Mouse (Mus musculus) embryonic facial prominence, embryonic 14.5 days (tissue): ENCODE measurements around the gene Tubb4a. TPM values are rescaled to one million over a fixed set of nuclear protein-coding genes. Genes with fewer than 3 reads are reported as not detected.
A peak's percentile ranks its signal among the peaks of the same experiment; 100 is the strongest.

Experiments
- ATAC-seq: fragments of 200-750 bp; cut with Nextera tagmentation; 2 replicates; pipeline ENCODE4 v1.8.0; 2017; ENCODE audit warnings: low read depth, moderate number of reproducible peaks, moderate TSS enrichment
- DNase-seq: peaks from one replicate; pipeline ENCODE4 v3.0.0-alpha.2; 2015; ENCODE audit warnings: low spot score
- H3K27ac ChIP-seq: fragments of 300-500 bp; sonication (generic); replicated peaks from 2 replicates; pipeline ENCODE4 v1.5.1; 2014; ENCODE audit warnings: low read depth, mild to moderate bottlenecking, low read length, moderate library complexity
- H3K27me3 ChIP-seq: fragments of 300-500 bp; sonication (generic); replicated peaks from 2 replicates; pipeline ENCODE4 v1.6.1; 2014; ENCODE audit warnings: low read length; ENCODE audit not compliant: control insufficient read depth, insufficient read depth
- H3K36me3 ChIP-seq: fragments of 300-500 bp; sonication (generic); 2 replicates; pipeline ENCODE4 v1.6.1; 2014; ENCODE audit warnings: low read length, mixed read lengths; ENCODE audit not compliant: control insufficient read depth, insufficient read depth
- H3K4me1 ChIP-seq: fragments of 300-500 bp; sonication (generic); 2 replicates; pipeline ENCODE4 v1.6.1; 2014; ENCODE audit warnings: antibody characterized with exemption, low read length; ENCODE audit not compliant: control insufficient read depth, insufficient read depth
- H3K4me2 ChIP-seq: fragments of 300-500 bp; sonication (generic); 2 replicates; pipeline ENCODE4 v1.6.1; 2014; ENCODE audit warnings: low read depth, mild to moderate bottlenecking, low read length, moderate library complexity, mixed read lengths
- H3K4me3 ChIP-seq: fragments of 300-500 bp; sonication (generic); 2 replicates; pipeline ENCODE4 v1.5.1; 2014; ENCODE audit warnings: low read depth, mild to moderate bottlenecking, low read length
- H3K9ac ChIP-seq: fragments of 300-500 bp; sonication (generic); 2 replicates; pipeline ENCODE4 v1.6.1; 2014; ENCODE audit warnings: low read depth, mild to moderate bottlenecking, low read length, moderate library complexity, mixed read lengths
- H3K9me3 ChIP-seq: fragments of 300-500 bp; sonication (generic); 2 replicates; pipeline ENCODE4 v1.6.1; 2016; ENCODE audit warnings: low read length; ENCODE audit not compliant: control insufficient read depth
- WGBS: fragments of 180-500 bp; shearing (Covaris S2); extraction: QIAGEN DNeasy Blood & Tissue Kit; methylation state at CpG from one replicate; pipeline ENCODE4 v1.1.7; 2014; 5-methylcytosine and 5-hydroxymethylcytosine counted together
- polyA plus RNA-seq: library from polyadenylated mRNA; unstranded; fragments of >200 nt; fragmentation: Nextera tagmentation; extraction: Ambion mirVana; gene quantifications from 2 replicates; pipeline ENCODE4 v1.2.1, GENCODE M21; 2014

The Tubb4a gene
- polyA plus RNA-seq, 1 experiment from 2014 or later: 22.9 TPM

DNA sequence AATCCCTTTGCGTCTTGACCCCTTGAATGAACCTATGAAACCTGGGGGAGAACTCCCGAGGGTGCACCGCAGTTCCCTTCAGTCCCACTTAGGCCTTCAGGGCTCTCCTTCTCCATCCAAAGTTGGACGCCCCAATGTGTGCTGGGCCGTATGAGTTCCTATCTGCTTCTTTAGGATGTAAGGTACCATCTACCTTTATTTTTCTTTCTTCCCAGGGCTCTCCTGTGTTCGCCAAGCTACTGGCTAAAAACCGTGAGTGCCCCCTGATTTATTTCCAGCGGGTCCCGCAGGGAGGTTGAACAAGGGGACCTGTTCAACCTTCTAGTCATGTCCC is 18.4 kb upstream of the Tubb4a start:
- no peaks in the 10 kb centered on the region for H3K36me3 ChIP-seq
- no peak for ATAC-seq
- no peak overlapping the region for H3K27ac ChIP-seq
- no peaks in the 10 kb centered on the region for H3K27me3 ChIP-seq
- peaks cover 12% of the 10 kb centered on the region for H3K4me1 ChIP-seq
- H3K9me3 ChIP-seq: no peaks in the 10 kb centered on the region
- H3K4me3 ChIP-seq: peak overlapping the region; percentile 65
- H3K4me2 ChIP-seq: peak overlapping the region; percentile 89
- H3K9ac ChIP-seq: peak overlapping the region; percentile 79; the same call in 1 of the 2 replicates
- DNase-seq: no peak
- 9% methylated on average over 9 of the region's 9 CpGs for whole genome bisulfite sequencing

DNA sequence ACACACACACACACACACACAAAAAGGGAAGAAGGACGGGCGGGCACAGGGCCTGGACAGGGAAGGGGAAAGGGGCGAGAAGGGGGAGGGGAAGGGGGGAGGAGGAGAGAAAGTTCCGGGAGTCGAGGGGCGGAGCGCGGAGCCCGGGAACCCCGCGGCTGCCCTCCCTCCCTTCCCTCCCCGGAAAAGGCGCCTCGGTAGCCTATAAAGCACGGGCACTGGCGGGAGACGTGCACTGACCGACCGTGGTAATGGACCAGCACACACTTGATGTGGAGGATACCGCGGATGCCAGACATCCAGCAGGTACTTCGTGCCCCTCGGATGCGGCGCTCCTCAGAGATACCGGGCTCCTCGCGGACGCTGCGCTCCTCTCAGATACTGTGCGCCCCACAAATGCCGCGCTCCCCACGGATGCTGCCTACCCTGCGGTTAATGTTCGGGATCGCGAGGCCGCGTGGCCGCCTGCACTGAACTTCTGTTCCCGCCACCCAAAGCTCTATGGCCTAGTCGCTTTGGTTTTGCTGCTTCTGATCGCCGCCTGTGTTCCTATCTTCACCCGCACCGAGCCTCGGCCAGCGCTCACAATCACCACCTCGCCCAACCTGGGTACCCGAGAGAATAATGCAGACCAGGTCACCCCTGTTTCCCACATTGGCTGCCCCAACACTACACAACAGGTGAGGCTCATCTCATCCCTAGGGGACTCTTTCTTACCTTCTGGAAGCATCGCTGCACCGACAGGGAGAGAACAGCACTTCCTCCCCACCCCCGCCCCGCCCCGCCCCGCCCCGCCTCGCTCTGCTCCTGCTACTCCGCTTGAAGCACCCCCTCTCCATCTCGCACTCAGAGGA is 17.8 kb upstream of the Tubb4a start, which contains the start of gene Tnfsf9:
Tnfsf9 (plus strand) TSS at position 145 of the 854 bp plus-strand sequence.
- 2% methylated on average over 23 of the region's 61 CpGs for WGBS
- peak; percentile 84 for ATAC-seq
- Histone ChIP-seq H3K27me3 (no peaks in the 10 kb centered on the region), H3K4me2 (peak within 1 kb of the TSS; percentile 89), H3K27ac (no peak within 1 kb of the TSS), H3K9ac (peak within 1 kb of the TSS; percentile 79), H3K4me1 (peaks cover 12% of the 10 kb centered on the region), H3K9me3 (no peaks in the 10 kb centered on the region), H3K36me3 (no peaks in the 10 kb centered on the region), H3K4me3 (peak within 1 kb of the TSS; percentile 65)
- peak; percentile 66 for DNase-seq

DNA sequence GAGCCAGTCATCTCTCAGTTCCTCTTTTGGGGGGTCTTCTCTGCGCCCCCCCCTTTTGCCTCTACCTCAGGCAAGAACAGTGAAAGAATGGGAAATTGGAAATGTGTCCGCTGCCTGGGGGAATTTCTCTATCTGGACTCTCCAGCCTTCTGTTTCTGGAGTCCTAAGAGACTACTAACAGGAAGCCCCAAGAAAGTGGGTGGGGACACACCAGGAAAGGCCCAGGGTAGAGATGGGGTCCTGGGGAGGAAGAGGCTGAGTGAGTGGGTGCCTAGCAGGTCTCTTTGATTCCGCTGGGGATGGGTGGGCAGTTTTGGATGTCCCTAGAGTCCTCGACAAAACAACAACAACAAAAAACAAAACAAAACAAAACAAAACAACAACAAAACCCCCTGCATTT is 16.9 kb upstream of the Tubb4a start:
- peaks cover 12% of the 10 kb centered on the region for H3K4me1 ChIP-seq
- 46% methylated on average over 4 of the region's 4 CpGs for WGBS
- no peak overlapping the region for H3K27ac ChIP-seq
- H3K9me3 ChIP-seq: no peaks in the 10 kb centered on the region
- DNase-seq: no peak
- H3K9ac ChIP-seq: peak overlapping the region; percentile 79
- peak overlapping the region; percentile 65 for H3K4me3 ChIP-seq
- H3K4me2 ChIP-seq: peak overlapping the region; percentile 89
- H3K36me3 ChIP-seq: no peaks in the 10 kb centered on the region
- H3K27me3 ChIP-seq: no peaks in the 10 kb centered on the region
- ATAC-seq: no peak

DNA sequence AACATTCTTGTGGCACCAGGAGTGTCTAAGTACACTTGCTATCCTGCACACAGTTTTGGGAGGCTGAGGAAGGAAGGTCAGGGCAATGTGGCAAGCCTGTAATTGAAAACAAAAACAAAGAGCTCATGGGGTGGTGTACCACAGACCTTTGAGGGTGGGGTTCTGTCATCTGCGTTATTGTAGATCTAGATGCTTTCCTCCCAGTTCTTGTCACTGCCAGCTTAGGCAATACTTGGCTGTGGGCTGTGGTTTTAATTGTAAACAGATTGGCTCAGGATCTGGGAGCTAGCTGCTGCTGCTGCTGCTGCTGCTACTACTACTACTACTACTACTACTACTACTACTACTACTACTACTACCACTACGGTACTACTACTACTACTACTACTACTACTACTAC is 14.7 kb upstream of the Tubb4a start:
- no peaks in the 10 kb centered on the region for H3K36me3 ChIP-seq
- H3K4me3 ChIP-seq: no peak overlapping the region
- no peaks in the 10 kb centered on the region for H3K27me3 ChIP-seq
- 48% methylated on average over 2 of the region's 2 CpGs for whole genome bisulfite sequencing
- no peak for ATAC-seq
- H3K4me2 ChIP-seq: no peak overlapping the region
- no peak overlapping the region for H3K27ac ChIP-seq
- DNase-seq: no peak
- H3K9me3 ChIP-seq: no peaks in the 10 kb centered on the region
- no peak overlapping the region for H3K9ac ChIP-seq
- peaks cover 12% of the 10 kb centered on the region for H3K4me1 ChIP-seq

DNA sequence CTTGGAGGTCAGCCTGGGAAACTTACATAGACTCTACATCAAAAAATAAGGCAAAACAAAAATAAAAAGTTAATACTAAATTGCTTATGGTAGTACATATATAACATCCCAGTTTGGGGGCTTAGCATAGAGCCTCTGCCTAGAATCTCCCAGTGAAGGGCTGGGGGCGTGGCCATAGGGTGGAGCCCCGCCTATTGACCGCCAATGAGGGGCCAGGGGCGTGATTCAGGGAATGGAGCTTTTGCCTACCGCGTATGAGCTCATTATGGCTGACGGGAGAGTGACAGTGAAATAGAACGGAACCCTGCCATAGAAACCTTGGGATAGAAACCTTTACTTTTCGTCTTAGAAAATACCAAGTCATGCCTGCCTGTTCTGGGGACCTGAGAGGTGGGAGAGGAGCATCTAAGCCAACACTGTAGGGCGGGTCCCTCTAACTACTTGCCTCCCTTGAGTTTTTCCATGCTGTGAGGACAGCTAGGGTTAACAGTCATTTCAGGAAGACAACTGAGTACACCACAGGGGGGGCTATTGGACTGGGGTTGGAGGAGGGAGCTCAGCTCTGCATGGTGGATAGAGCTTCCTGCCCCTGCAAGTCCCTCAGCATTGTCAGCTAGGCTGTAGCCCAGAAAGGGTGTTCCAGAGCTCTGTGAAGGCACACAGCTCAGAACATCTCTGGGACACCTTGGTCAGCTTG is 12.2 kb upstream of the Tubb4a start:
- no peak overlapping the region for H3K4me3 ChIP-seq
- H3K27me3 ChIP-seq: no peaks in the 10 kb centered on the region
- peaks cover 10% of the 10 kb centered on the region for H3K4me1 ChIP-seq
- H3K9ac ChIP-seq: no peak overlapping the region
- 10% methylated on average over 10 of the region's 10 CpGs for WGBS
- H3K36me3 ChIP-seq: no peaks in the 10 kb centered on the region
- H3K9me3 ChIP-seq: no peaks in the 10 kb centered on the region
- ATAC-seq (no peak), DNase-seq (no peak)
- H3K4me2 ChIP-seq: no peak overlapping the region
- H3K27ac ChIP-seq: no peak overlapping the region

DNA sequence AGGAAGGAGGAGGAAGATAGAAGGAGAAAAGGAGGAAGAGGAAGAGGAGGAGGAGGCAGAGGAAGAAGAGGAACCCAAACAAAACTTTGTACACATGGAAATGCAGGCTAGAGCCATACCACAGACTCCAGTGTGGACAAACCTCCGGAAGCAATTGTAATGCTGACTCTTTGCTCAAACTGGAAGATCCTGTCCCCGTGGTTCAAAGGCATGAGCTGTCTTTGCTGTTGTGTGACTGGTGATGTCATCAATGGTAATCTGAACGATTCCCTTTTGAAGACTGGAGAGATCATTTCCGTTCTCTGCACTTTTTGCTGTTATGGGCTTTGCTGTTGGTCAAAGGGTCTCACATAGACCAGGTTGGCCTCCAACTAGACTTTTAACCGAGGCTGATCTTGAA is 10.7 kb upstream of the Tubb4a start:
- Histone ChIP-seq H3K4me2 (no peak overlapping the region), H3K9me3 (no peaks in the 10 kb centered on the region), H3K36me3 (no peaks in the 10 kb centered on the region), H3K27ac (no peak overlapping the region), H3K4me3 (no peak overlapping the region), H3K9ac (no peak overlapping the region), H3K27me3 (no peaks in the 10 kb centered on the region), H3K4me1 (0 out of 2 replicates have a peak, but pooled peaks cover 4% of the 10 kb centered on the region)
- DNase-seq (no peak), ATAC-seq (no peak)
- 83% methylated on average over 5 of the region's 5 CpGs for WGBS

DNA sequence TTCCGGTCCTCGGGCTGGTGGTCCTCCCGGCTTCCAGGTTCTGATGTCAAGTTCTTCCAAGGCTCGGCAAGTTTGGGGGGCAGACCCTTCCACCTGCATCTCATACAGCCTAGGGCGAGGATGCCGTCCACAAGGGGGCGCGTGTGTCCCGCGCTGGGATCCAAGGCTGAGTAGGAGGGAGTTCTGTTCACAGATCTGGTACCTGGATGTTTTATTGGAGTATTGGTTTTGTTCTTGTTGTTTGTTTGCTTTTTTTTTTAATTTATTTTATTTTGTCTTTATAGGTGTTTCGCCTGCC is 9.0 kb upstream of the Tubb4a start:
- H3K4me1 ChIP-seq: 0 out of 2 replicates have a peak, but pooled peaks cover 4% of the 10 kb centered on the region
- WGBS: 2% methylated on average over 10 of the region's 11 CpGs
- ATAC-seq (peak; percentile 89), DNase-seq (peak; percentile 58)
- H3K27me3 ChIP-seq: no peaks in the 10 kb centered on the region
- H3K36me3 ChIP-seq: no peaks in the 10 kb centered on the region
- peak overlapping the region; percentile 52 for H3K4me2 ChIP-seq
- H3K4me3 ChIP-seq: peak overlapping the region; percentile 20; the same call in 1 of the 2 replicates
- no peaks in the 10 kb centered on the region for H3K9me3 ChIP-seq
- no peak overlapping the region for H3K9ac ChIP-seq
- H3K27ac ChIP-seq: no peak overlapping the region

DNA sequence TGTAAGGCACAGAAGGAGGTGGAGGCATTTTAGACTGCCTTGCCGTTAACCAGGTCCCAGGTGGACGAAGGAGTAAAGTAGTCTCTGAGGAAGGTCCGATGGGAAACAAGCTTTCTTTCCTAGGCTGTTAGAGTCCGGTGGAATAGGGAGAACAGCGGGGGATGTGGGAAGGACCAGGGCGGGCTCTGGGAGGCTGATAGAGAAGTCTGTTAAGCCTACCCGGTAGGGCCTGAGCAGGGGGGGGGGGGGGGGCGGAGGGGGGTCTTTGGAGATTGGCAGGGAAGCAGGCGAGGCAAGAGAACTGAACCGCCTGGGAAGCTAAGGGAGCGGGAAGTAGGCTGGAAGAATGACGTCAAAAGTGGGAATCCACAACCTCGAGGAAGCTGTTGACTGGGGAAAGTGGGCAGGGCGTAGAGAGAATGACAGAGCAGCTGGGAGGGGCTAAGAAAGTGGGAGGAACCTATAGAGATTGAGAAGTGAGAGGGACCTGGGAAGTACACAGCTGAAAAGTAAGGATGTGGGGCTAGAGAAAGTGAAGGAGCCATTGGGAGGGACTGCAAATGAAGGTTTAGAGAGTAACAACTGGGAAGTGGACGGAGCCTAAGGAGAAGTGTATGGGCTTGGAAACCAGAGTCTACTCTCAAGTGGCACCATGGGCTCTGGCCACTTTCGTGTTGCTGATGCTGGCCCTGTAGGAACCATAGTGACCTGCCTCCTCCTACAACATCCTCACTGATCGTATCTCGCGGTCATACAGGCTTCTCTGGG is 8.5 kb upstream of the Tubb4a start:
- H3K9ac ChIP-seq: peak overlapping the region; percentile 19; the same call in 1 of the 2 replicates
- H3K36me3 ChIP-seq: no peaks in the 10 kb centered on the region
- DNase-seq (peak; percentile 82), ATAC-seq (peak; percentile 90)
- no peaks in the 10 kb centered on the region for H3K27me3 ChIP-seq
- 0 out of 2 replicates have a peak, but pooled peaks cover 4% of the 10 kb centered on the region for H3K4me1 ChIP-seq
- WGBS: 2% methylated on average over 18 of the region's 19 CpGs
- no peaks in the 10 kb centered on the region for H3K9me3 ChIP-seq
- no peak overlapping the region for H3K27ac ChIP-seq
- H3K4me2 ChIP-seq: peak overlapping the region; percentile 52
- H3K4me3 ChIP-seq: peak overlapping the region; percentile 20
